ENCODE assay signal across 8 mouse cellular contexts in genomic region chr11:35178144-35178817, GRCm38 (mm10). TPM values are rescaled to one million over a fixed set of nuclear protein-coding genes. Genes with fewer than 3 reads are reported as not detected.
DNase-seq lines count a peak whose midpoint lies in the region; ATAC-seq and TF ChIP-seq lines count a peak whose summit lies in the region.

No protein-coding gene starts in this region.

- H3K79me2 ChIP-seq in liver, adult 2 months (ENCODE audit: control insufficient read depth, insufficient read depth, low read length), result no peaks in the 10 kb centered on the region

- no peak overlapping the region for H3K27ac ChIP-seq in liver, adult 2 months (replicated peaks; ENCODE audit: insufficient read depth, low read depth, low read length)

- peak; percentile 42 for DNase-seq in liver, adult 2 months (ENCODE audit: extremely low read depth, low read depth, low spot score)
- no peak for DNase-seq in liver
- DNase-seq in embryo, embryonic 10.5 days (ENCODE audit: low spot score), result peak; percentile 60
- DNase-seq in kidney, postnatal 4 days, result peak; percentile 24 to 36
- peak; percentile 72 for DNase-seq in right cerebral cortex, postnatal 25 days
- DNase-seq in lung, adult 2 months, result no peak
- no peak for DNase-seq in cerebellum, adult 11-12 months

- TF ChIP-seq POLR2A in liver, adult 2 months (IDR thresholded peaks at IDR 0.05; ENCODE audit: extremely low read depth, insufficient read depth, low read length), result no peak
- no peak for TF ChIP-seq POLR2A in lung, adult 2 months (IDR thresholded peaks at IDR 0.05; ENCODE audit: borderline replicate concordance, extremely low read depth, low read depth, low read length)

- no peak overlapping the region for H3K4me3 ChIP-seq in liver, adult 2 months (ENCODE audit: insufficient read depth, low read depth, low read length)
- no peak overlapping the region for H3K4me3 ChIP-seq in lung, adult 2 months (replicated peaks; ENCODE audit: extremely low read depth, low read depth, low read length)

- WGBS in liver, adult 2 months, result 53% methylated on average over 24 of the region's 24 CpGs
- 34% methylated on average over 24 of the region's 24 CpGs for WGBS in lung, adult 2 months

- no peak overlapping the region for H3K9ac ChIP-seq in liver, adult 2 months (ENCODE audit: low read depth, low read length)

- H3K27me3 ChIP-seq in liver, adult 2 months (ENCODE audit: control insufficient read depth, insufficient read depth, low read length), result no peaks in the 10 kb centered on the region

- H3K36me3 ChIP-seq in liver, adult 2 months (ENCODE audit: control insufficient read depth, insufficient read depth, low read length), result no peaks in the 10 kb centered on the region

- H3K4me1 ChIP-seq in liver, adult 2 months (ENCODE audit: control insufficient read depth, insufficient read depth, low read length), result peaks cover 6% of the 10 kb centered on the region
- no peaks in the 10 kb centered on the region; the same call in 1 of the 2 replicates for H3K4me1 ChIP-seq in lung, adult 2 months (ENCODE audit: control insufficient read depth, insufficient read depth, low read length)

- ATAC-seq in granulocyte monocyte progenitor cell, adult 5-6 weeks (replicated peaks; ENCODE audit: poor library complexity, severe bottlenecking), result no peak

- TF ChIP-seq CTCF in liver, adult 2 months (IDR thresholded peaks at IDR 0.05; ENCODE audit: low read depth, low read length), result no peak
- no peak for TF ChIP-seq CTCF in lung, adult 2 months (IDR thresholded peaks at IDR 0.05; ENCODE audit: insufficient read depth, low read length)

RNA-seq across cellular contexts. Expression of gene Slit3, which starts 57.3 kb away (rescaled TPM):
- total RNA-seq in liver, adult 2 months (2014; rRNA removed), result 0.09 and 0.20 TPM in 2 replicates
- polyA plus RNA-seq in liver, adult 2 months (2012; rRNA removed), result 0.12 TPM in 2 replicates
- 69.7 and 72.5 TPM in 2 replicates for polyA plus RNA-seq in lung, adult 2 months (2012; rRNA removed)
- total RNA-seq in granulocyte monocyte progenitor cell, adult 5-6 weeks (2014; fragmentation: Nextera tagmentation), result not detected in 2 replicates
- total RNA-seq in granulocyte monocyte progenitor cell, adult 5-6 weeks (2017), result not detected in 2 replicates

Comparison
In these comparisons a context has a peak if more than half of its experiments do, and no peak if none do; other contexts are left out.
1. DNase-seq: peak in liver, adult 2 months (single experiment), embryo, embryonic 10.5 days (single experiment), kidney, postnatal 4 days (2 of 2) and right cerebral cortex, postnatal 25 days (single experiment); none in liver (single experiment), lung, adult 2 months (single experiment) and cerebellum, adult 11-12 months (single experiment).